Mouse (Mus musculus): ENCODE data around the gene Gtf2f2. TPM values are rescaled to one million over a fixed set of nuclear protein-coding genes. Genes with fewer than 3 reads are reported as not detected.
A peak's percentile ranks its signal among the peaks of the same experiment; 100 is the strongest.

Gtf2f2 gene
- polyA plus RNA-seq, 1 experiment from 2014 or later, result 32.8 TPM

DNA sequence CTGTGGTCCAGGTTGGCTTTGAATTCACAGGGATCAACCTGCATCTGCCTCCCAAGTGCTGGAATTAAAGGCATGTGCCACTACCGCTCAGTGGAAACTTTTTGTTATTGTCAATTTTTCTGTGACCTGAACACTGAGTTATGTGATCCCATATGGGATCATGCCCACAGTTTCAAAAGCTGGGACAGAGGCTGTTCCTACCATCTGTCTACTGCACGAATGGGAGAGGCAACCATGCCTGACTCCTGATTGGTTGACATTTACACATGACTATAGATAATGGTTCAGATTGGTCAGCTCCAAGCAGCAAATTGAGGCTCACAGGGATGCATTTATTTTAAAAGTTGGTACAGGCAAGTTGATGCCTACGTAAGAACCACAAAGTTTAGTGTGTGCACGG, 14.0 kb upstream of the Gtf2f2 start:
- Histone ChIP-seq H3K27ac (replicated peaks) (no peak overlapping the region), H3K27me3 (no peaks in the 10 kb centered on the region), H3K4me3 (replicated peaks) (no peak overlapping the region), H3K36me3 (no peaks in the 10 kb centered on the region), H3K9me3 (replicated peaks) (no peaks in the 10 kb centered on the region), H3K4me2 (replicated peaks) (no peak overlapping the region), H3K9ac (no peak overlapping the region), H3K4me1 (no peaks in the 10 kb centered on the region)
- ATAC-seq (ENCODE audit: insufficient number of reproducible peaks, low FRiP score, low TSS enrichment, low read depth), result no peak
- 78% methylated on average over 4 of the region's 4 CpGs for WGBS

DNA sequence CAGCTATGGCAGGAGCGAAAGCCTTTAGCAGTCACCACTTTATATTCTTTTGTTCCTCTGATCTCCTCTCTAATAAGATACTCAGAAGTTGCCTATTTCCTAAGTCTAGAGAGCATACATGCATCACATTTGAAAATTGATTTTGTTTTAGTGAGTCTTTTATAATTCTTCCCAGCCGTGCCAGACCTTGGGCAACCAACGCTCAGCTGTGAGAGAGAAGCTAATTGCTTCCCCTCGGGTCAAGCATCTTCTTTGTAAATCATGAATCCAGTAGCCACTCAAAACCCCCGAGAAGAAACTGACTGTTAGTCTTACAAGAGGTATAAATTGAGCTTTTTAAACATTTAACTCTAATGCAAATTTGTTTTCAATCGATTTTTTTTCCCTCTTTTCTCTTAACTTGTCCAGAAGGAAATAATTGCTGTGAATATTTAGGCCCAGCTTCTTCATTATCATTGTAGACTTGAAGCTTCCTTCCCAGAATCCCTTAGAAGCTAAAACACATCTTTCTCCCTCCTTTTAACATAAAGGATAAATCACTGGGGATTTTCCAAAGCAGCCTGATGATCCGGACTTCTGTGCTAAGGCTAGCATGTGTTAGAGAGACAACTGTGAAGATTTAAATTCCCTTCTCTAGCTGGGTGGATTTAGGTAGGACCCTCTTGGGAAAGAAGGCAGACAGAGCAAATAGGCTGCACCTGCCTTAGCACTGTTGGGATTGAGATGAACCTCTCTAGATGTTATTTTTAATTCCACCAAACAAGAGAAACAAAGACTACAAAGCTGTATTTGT, 10.5 kb upstream of the Gtf2f2 start:
- H3K9ac ChIP-seq, result no peak overlapping the region
- H3K4me2 ChIP-seq (replicated peaks), result no peak overlapping the region
- ATAC-seq (ENCODE audit: insufficient number of reproducible peaks, low FRiP score, low TSS enrichment, low read depth), result no peak
- H3K9me3 ChIP-seq (replicated peaks), result no peaks in the 10 kb centered on the region
- H3K4me3 ChIP-seq (replicated peaks), result no peak overlapping the region
- H3K27me3 ChIP-seq, result no peaks in the 10 kb centered on the region
- H3K36me3 ChIP-seq, result no peaks in the 10 kb centered on the region
- H3K27ac ChIP-seq (replicated peaks), result no peak overlapping the region
- H3K4me1 ChIP-seq, result no peaks in the 10 kb centered on the region
- WGBS, result 44% methylated on average over 7 of the region's 7 CpGs

DNA sequence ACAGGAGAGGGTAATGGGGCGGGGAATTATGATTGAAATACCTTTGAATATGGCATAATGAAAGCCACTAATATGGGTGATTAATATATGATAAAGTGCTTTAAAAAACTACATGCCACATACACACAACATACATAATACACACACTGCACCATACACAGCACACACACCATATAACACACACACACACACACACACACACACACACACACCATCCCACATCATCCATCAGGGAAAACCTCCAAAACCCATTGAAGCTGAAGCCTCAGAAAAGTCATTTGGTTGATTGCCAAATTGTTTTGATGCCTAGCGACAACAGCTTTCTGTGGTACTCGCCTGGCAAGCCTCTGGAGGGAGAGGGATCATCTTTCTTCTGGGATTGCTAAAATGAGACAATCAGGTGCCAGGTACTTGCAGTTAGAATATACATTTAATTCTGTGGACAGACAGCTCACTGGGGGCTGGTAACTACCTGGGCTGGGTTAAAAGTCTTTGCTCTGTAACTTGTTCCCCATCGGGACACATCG, 9.7 kb upstream of the Gtf2f2 start:
- peak; percentile 34; the same call in 1 of the 2 replicates for ATAC-seq (ENCODE audit: insufficient number of reproducible peaks, low FRiP score, low TSS enrichment, low read depth)
- Histone ChIP-seq H3K4me2 (replicated peaks) (no peak overlapping the region), H3K27me3 (no peaks in the 10 kb centered on the region), H3K36me3 (no peaks in the 10 kb centered on the region), H3K9ac (no peak overlapping the region), H3K9me3 (replicated peaks) (no peaks in the 10 kb centered on the region), H3K4me3 (replicated peaks) (no peak overlapping the region), H3K27ac (replicated peaks) (no peak overlapping the region), H3K4me1 (no peaks in the 10 kb centered on the region)
- WGBS, result 64% methylated on average over 5 of the region's 5 CpGs

DNA sequence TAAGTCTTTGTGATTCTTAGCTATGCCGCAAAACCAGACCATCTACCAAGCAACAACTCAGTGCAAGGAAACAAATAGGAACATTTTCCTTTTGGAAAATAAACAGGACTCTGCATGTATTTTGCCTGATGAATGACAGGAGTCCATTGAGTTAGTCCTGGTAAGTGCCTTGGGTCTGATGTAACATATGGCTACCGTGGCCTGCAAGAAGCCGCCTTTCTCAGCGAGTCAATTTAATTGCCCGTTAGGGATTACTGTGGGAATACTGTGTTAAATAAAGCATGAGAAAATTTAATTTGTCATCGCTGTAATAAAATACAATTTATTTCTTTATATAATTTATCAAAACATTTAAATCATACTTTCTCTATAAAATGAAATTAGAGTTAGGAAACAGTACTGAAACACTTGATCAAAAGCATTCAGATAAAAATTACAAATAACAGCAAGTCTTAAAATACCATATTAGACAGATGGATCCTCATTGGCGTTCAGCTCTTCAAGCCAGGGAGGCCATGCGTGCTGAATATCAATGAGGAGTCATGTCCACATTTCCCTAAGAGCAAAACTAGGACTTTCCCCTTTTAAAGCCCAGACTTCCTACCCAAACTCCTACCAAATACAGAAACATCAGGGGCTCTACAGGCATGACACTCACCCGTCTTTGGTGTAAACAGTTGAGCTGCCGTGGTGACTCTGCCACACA, 7.3 kb upstream of the Gtf2f2 start:
- no peaks in the 10 kb centered on the region for H3K27me3 ChIP-seq
- H3K9me3 ChIP-seq (replicated peaks), result no peaks in the 10 kb centered on the region
- no peaks in the 10 kb centered on the region for H3K36me3 ChIP-seq
- WGBS, result 76% methylated on average over 10 of the region's 10 CpGs
- no peak overlapping the region for H3K9ac ChIP-seq
- H3K4me1 ChIP-seq, result no peaks in the 10 kb centered on the region
- no peak overlapping the region for H3K27ac ChIP-seq (replicated peaks)
- H3K4me3 ChIP-seq (replicated peaks), result no peak overlapping the region
- H3K4me2 ChIP-seq (replicated peaks), result no peak overlapping the region
- no peak for ATAC-seq (ENCODE audit: insufficient number of reproducible peaks, low FRiP score, low TSS enrichment, low read depth)

DNA sequence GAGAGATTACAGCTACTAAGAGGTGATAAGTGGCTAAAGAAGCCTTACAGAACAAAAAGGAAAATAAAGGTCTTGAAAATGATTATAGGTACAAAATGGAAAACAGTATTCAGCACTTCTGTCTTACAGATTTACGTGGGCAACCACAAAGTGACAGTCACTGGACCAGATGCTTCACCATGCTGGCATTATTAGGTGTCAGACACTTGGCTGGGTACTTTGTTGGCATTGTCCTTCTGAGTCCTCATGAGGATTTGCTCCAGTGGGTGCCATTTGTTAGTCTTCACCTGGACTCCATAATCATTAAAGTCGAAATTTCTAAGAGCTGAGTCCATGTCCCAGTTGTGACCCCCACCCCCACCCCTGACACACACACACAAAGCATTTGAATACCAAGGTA, 3.7 kb upstream of the Gtf2f2 start:
- H3K9me3 ChIP-seq (replicated peaks), result no peaks in the 10 kb centered on the region
- H3K9ac ChIP-seq, result no peak overlapping the region
- H3K36me3 ChIP-seq, result no peaks in the 10 kb centered on the region
- no peak overlapping the region for H3K4me2 ChIP-seq (replicated peaks)
- H3K27ac ChIP-seq (replicated peaks), result no peak overlapping the region
- no peaks in the 10 kb centered on the region for H3K27me3 ChIP-seq
- H3K4me1 ChIP-seq, result peaks cover 5% of the 10 kb centered on the region
- WGBS, result 51% methylated on average over 2 of the region's 2 CpGs
- no peak overlapping the region for H3K4me3 ChIP-seq (replicated peaks)
- no peak for ATAC-seq (ENCODE audit: insufficient number of reproducible peaks, low FRiP score, low TSS enrichment, low read depth)

DNA sequence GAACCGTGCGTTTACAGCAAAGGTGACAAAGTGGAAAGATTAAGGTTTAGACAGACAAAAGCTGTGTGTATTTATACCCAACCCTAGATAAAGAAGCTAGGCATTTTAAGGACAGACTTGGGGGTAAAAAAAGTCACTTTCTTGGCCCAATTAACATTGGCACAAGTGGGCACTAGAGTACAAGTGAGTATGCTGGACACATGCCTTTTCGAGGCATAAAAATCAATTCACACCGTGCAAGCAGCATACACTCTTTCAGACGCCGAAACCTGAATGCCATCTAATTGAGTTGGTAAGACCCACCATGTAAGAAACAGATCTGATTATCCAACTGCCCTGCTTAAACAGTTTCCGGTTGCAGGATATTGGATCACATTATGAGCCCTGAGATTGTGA, 395 bp upstream of the Gtf2f2 start:
- Histone ChIP-seq H3K36me3 (peaks cover 4% of the 10 kb centered on the region; the same call in 1 of the 2 replicates), H3K27ac (replicated peaks) (0 out of 2 replicates have a peak overlapping the region, but pooled peaks have one; percentile 51), H3K4me2 (replicated peaks) (peak overlapping the region; percentile 68), H3K9me3 (replicated peaks) (no peaks in the 10 kb centered on the region), H3K4me3 (replicated peaks) (peak overlapping the region; percentile 99), H3K9ac (no peak overlapping the region; the same call in 1 of the 2 replicates), H3K4me1 (peaks cover 16% of the 10 kb centered on the region), H3K27me3 (no peaks in the 10 kb centered on the region)
- peak; percentile 34; the same call in 1 of the 2 replicates for ATAC-seq (ENCODE audit: insufficient number of reproducible peaks, low FRiP score, low TSS enrichment, low read depth)
- WGBS, result 24% methylated on average over 7 of the region's 7 CpGs

DNA sequence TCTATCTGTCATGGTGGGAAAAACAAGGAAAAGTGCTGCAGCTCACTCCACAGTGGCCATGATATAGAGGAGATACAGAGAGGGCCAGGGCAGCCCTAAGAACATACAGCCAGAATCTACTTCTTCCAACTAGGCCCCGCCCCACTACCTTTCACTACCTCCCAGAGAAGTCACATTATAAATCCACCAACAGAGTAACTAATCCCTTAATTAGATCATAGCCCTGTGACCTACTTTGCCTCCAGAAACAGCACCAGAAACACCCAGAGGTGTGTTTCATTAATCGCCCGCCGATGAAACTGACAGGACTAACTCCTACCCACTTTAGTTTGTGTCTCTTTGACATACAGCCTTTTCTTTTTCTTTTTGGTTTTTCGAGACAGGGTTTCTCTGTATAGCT, 1.5 kb downstream of the Gtf2f2 start:
- Histone ChIP-seq H3K27me3 (no peaks in the 10 kb centered on the region), H3K9me3 (replicated peaks) (no peaks in the 10 kb centered on the region), H3K9ac (no peak overlapping the region), H3K4me1 (peaks cover 16% of the 10 kb centered on the region), H3K4me3 (replicated peaks) (peak overlapping the region; percentile 99), H3K4me2 (replicated peaks) (peak overlapping the region; percentile 68), H3K27ac (replicated peaks) (no peak overlapping the region), H3K36me3 (peaks cover 4% of the 10 kb centered on the region; the same call in 1 of the 2 replicates)
- ATAC-seq (ENCODE audit: insufficient number of reproducible peaks, low FRiP score, low TSS enrichment, low read depth), result no peak
- 68% methylated on average over 5 of the region's 5 CpGs for WGBS

DNA sequence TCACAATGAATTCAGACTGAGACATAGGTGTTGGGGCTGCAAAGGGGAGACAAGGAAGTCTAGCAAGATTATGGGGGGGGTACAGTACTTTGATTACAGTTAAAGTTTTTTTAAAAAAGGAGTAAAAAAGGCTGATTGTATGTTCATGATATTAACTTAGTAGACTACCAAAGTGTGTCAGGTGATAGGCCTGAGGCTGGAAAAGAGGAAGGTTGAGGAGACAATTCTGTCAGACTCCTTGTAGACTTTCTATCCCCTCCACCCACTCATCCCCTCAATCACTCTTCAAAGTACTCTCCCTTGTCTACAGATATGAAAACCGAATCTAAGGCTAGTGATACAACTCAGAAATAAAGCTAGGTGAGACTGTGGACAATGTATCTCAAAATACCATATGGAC, 2.5 kb downstream of the Gtf2f2 start:
- H3K36me3 ChIP-seq, result peaks cover 4% of the 10 kb centered on the region; the same call in 1 of the 2 replicates
- ATAC-seq (ENCODE audit: insufficient number of reproducible peaks, low FRiP score, low TSS enrichment, low read depth), result no peak
- peaks cover 16% of the 10 kb centered on the region for H3K4me1 ChIP-seq
- no peak overlapping the region for H3K4me3 ChIP-seq (replicated peaks)
- H3K27ac ChIP-seq (replicated peaks), result no peak overlapping the region
- H3K4me2 ChIP-seq (replicated peaks), result no peak overlapping the region
- H3K27me3 ChIP-seq, result no peaks in the 10 kb centered on the region
- no peaks in the 10 kb centered on the region for H3K9me3 ChIP-seq (replicated peaks)
- WGBS, result 91% methylated on average over 1 of the region's 1 CpGs
- no peak overlapping the region for H3K9ac ChIP-seq

DNA sequence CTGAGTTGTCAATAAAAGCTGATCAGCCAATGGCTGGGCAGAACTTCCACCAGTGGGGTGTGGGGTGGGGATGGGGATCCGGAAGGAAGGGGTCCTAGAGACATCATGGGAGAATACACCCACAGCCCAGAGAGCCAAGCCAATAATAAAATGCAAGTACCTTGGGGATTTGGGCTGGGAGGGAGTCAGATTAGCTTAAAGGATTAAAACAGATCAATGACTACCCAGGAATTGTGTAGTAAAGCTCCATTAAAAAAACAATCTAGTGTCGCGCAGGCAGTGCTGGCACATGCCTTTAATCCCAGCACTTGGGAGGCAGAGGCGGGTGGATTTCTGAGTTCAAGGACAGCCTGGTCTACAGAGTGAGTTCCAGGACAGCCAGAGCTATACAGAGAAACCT, 5.7 kb downstream of the Gtf2f2 start:
- 91% methylated on average over 4 of the region's 4 CpGs for WGBS
- no peak overlapping the region for H3K4me2 ChIP-seq (replicated peaks)
- no peak for ATAC-seq (ENCODE audit: insufficient number of reproducible peaks, low FRiP score, low TSS enrichment, low read depth)

DNA sequence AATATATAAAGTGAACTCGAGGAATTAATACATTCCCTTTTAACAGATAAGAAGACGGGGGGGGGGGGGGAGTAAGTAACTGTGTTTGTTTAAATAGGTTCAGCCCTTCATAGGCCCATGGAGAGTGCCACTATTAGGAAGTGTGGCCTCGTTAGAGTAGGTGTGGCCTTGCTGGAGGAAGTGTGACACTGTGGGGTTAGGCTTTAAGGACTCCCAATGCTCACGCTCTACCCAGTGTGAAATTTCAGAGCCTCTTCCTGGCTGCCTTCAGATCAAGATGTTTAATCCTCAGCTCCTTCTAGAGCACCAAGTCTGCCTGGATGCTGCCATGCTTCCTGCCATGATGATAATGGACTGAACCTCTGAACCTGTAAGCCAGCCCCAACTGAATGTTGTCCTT, 8.9 kb downstream of the Gtf2f2 start:
- H3K27ac ChIP-seq (replicated peaks), result no peak overlapping the region
- no peak overlapping the region for H3K4me3 ChIP-seq (replicated peaks)
- no peak for ATAC-seq (ENCODE audit: insufficient number of reproducible peaks, low FRiP score, low TSS enrichment, low read depth)
- WGBS, result 78% methylated on average over 4 of the region's 4 CpGs
- no peaks in the 10 kb centered on the region for H3K4me1 ChIP-seq
- peaks cover 4% of the 10 kb centered on the region; the same call in 1 of the 2 replicates for H3K36me3 ChIP-seq
- H3K27me3 ChIP-seq, result no peaks in the 10 kb centered on the region
- H3K9me3 ChIP-seq (replicated peaks), result no peaks in the 10 kb centered on the region
- H3K4me2 ChIP-seq (replicated peaks), result no peak overlapping the region
- no peak overlapping the region for H3K9ac ChIP-seq

More for the DNA sequence above, 5.7 kb downstream of the Gtf2f2 start:
- peaks cover 4% of the 10 kb centered on the region; the same call in 1 of the 2 replicates for H3K36me3 ChIP-seq
- H3K4me1 ChIP-seq, result peaks cover 16% of the 10 kb centered on the region
- no peak overlapping the region for H3K9ac ChIP-seq
- H3K9me3 ChIP-seq (replicated peaks), result no peaks in the 10 kb centered on the region
- no peaks in the 10 kb centered on the region for H3K27me3 ChIP-seq
- H3K27ac ChIP-seq (replicated peaks), result no peak overlapping the region
- H3K4me3 ChIP-seq (replicated peaks), result no peak overlapping the region

DNA sequence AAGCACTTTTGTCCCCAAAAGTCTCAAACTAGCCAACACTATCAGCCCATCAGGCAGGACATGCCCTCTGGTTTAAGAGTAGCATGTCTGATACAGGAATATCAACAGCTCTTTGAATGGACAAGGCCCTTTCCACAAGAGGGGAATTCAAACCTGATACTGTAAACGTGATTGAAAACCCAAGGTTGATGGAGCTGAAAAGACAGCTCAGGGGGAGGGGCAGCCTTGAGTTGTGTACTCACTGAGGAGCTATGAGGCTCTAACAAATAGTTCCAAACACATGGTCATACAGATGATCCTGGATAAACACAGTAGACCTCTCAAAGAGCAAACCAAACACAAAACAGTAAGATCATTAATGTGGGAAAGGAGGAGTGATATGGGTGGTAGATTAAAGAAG, 12.6 kb downstream of the Gtf2f2 start:
- WGBS, result 49% methylated on average over 1 of the region's 1 CpGs
- Histone ChIP-seq H3K9me3 (replicated peaks) (no peaks in the 10 kb centered on the region), H3K4me2 (replicated peaks) (no peak overlapping the region), H3K4me3 (replicated peaks) (no peak overlapping the region), H3K36me3 (0 out of 2 replicates have a peak, but pooled peaks cover 4% of the 10 kb centered on the region), H3K27me3 (no peaks in the 10 kb centered on the region), H3K9ac (no peak overlapping the region), H3K27ac (replicated peaks) (no peak overlapping the region), H3K4me1 (no peaks in the 10 kb centered on the region)
- no peak for ATAC-seq (ENCODE audit: insufficient number of reproducible peaks, low FRiP score, low TSS enrichment, low read depth)
